Mouse (Mus musculus) limb, embryonic 11.5 days (tissue): ENCODE measurements around the gene Car4. TPM values are rescaled to one million over a fixed set of nuclear protein-coding genes. Genes with fewer than 3 reads are reported as not detected.

ENCODE experiments used
- ATAC-seq: fragments of 200-750 bp; cut with Nextera tagmentation; 2 replicates; pipeline ENCODE4 v1.8.0; 2017; ENCODE audit warnings: low read depth; ENCODE audit not compliant: insufficient number of reproducible peaks, low FRiP score, low TSS enrichment
- DNase-seq: peaks from one replicate; pipeline ENCODE4 v3.0.0-alpha.2; 2015; ENCODE audit warnings: low spot score
- H3K27ac ChIP-seq: fragments of 300-500 bp; sonication (generic); replicated peaks from 2 replicates; pipeline ENCODE4 v1.5.1; 2014; ENCODE audit warnings: low read depth, mild to moderate bottlenecking, low read length
- H3K27me3 ChIP-seq: fragments of 300-500 bp; sonication (generic); 2 replicates; pipeline ENCODE4 v1.6.1; 2014; ENCODE audit warnings: mild to moderate bottlenecking, low read length, mixed read lengths; ENCODE audit not compliant: control insufficient read depth, insufficient read depth
- H3K36me3 ChIP-seq: fragments of 300-500 bp; sonication (generic); 2 replicates; pipeline ENCODE4 v1.6.1; 2014; ENCODE audit warnings: mild to moderate bottlenecking, low read length, moderate library complexity, mixed read lengths; ENCODE audit not compliant: control insufficient read depth, insufficient read depth
- H3K4me1 ChIP-seq: fragments of 300-500 bp; sonication (generic); 2 replicates; pipeline ENCODE4 v1.6.1; 2014; ENCODE audit warnings: low read length, mixed read lengths; ENCODE audit not compliant: control insufficient read depth, insufficient read depth
- H3K4me2 ChIP-seq: fragments of 300-500 bp; sonication (generic); 2 replicates; pipeline ENCODE4 v1.6.1; 2014; ENCODE audit warnings: low read depth, mild to moderate bottlenecking, moderate library complexity; ENCODE audit not compliant: severe bottlenecking
- H3K4me3 ChIP-seq: fragments of 300-500 bp; sonication (generic); 2 replicates; pipeline ENCODE4 v1.5.1; 2014; ENCODE audit warnings: low read depth, low read length
- H3K9ac ChIP-seq: fragments of 300-500 bp; sonication (generic); 2 replicates; pipeline ENCODE4 v1.6.1; 2014; ENCODE audit warnings: mild to moderate bottlenecking, low read length
- H3K9me3 ChIP-seq: fragments of 300-500 bp; sonication (generic); 2 replicates; pipeline ENCODE4 v1.6.1; 2016; ENCODE audit warnings: low read length; ENCODE audit not compliant: control insufficient read depth
- WGBS: fragments of 180-500 bp; shearing (Covaris S2); extraction: QIAGEN DNeasy Blood & Tissue Kit; methylation state at CpG from one replicate; pipeline ENCODE4 v1.1.7; 2014; 5-methylcytosine and 5-hydroxymethylcytosine counted together
- polyA plus RNA-seq: library from polyadenylated mRNA; unstranded; fragments of >200 nt; fragmentation: Nextera tagmentation; extraction: Ambion mirVana; gene quantifications from 2 replicates; pipeline ENCODE4 v1.2.1, GENCODE M21; 2014

Car4 gene
- 0.17 TPM in 1 of 2 replicates, not detected in the other for polyA plus RNA-seq

DNA sequence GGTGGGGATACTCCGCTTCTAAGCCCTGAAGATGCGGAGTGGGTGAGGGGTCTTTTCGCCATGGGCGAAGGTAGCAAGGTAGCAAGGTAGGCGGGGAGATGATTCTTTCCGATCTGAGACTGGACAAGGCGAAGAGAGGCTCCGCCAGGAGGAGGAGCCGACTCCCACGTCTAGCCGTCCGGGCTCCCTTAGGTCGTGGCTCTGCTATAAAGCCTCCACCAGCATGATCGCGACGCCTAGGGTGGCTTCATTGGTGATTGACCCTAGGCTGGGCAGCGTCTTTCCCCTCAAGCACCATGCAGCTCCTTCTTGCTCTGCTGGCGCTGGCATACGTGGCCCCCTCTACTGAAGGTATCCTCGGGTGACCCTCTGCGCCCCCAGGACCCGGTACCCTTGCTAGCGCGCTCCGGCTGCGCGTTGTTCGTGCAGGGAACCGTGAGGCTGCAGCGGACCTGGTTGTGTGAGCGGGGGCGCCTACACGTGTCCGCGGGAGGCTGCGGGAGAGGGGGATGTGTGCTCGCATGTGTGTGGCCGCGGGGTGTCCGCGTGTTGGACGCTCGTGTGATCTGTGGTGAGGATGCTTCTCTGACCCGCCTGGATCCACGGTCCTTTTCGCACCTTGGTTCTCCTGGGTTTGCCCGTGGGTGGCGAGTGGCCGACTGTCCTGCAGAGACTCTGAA is at the start of gene Car4:
Gene Car4, plus strand, starts transcription at position 196 of the 680 bp plus-strand sequence.
- peak; percentile 44 for DNase-seq
- no peak for ATAC-seq
- Histone ChIP-seq H3K9me3 (no peaks in the 10 kb centered on the region), H3K4me1 (0 out of 2 replicates have a peak, but pooled peaks cover 5% of the 10 kb centered on the region), H3K27me3 (peaks cover 32% of the 10 kb centered on the region), H3K4me3 (peak within 1 kb of the TSS; percentile 14), H3K27ac (no peak within 1 kb of the TSS), H3K4me2 (peak within 1 kb of the TSS; percentile 39), H3K9ac (no peak within 1 kb of the TSS), H3K36me3 (no peaks in the 10 kb centered on the region)
- WGBS, result 1% methylated on average over 49 of the region's 49 CpGs

DNA sequence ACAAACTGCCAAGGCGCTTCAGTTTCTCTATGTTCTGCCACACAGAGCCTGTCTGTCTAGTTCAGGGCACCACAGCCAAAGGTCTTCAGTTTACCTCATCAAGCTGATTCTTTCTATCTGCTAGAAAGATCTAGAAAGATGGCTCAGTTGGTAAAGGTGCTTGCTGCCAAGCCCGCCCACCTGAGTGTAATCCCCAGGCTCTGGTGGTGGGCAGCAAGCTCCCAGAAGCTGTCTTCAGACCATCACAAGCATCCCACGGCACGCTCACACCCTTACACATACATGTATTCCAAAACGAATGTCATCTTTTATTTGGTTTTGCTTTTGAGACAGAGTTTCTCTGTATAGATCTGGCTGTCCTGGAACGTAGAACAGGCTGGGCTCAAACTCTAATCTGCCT is 49.1 kb upstream of the Car4 start:
- no peak overlapping the region for H3K4me3 ChIP-seq
- no peaks in the 10 kb centered on the region for H3K4me1 ChIP-seq
- 93% methylated on average over 6 of the region's 6 CpGs for WGBS
- no peak overlapping the region for H3K9ac ChIP-seq
- H3K27ac ChIP-seq, result no peak overlapping the region
- H3K27me3 ChIP-seq, result no peaks in the 10 kb centered on the region
- ATAC-seq (no peak), DNase-seq (no peak)
- no peaks in the 10 kb centered on the region for H3K9me3 ChIP-seq
- H3K4me2 ChIP-seq, result no peak overlapping the region
- peaks cover 27% of the 10 kb centered on the region for H3K36me3 ChIP-seq

DNA sequence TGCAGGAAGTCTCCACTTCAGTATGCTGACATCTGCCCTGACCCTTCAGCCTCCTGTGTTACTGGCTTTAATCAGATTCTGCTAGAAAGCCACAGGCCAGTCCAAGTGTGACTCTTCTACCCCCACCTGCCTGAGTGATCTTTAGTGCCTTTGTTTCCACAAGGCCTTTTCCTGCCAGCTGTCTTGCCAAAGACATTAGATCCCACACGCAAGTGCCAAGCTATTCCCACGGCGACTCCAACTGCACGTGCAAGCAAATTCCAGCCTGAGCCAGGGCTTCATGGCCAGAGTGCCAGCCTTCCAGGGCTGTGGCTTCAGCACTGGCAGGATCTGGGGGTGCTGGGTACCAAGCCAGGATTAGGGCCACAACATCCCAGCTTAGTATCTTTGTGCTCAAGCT is 47.2 kb upstream of the Car4 start:
- no peaks in the 10 kb centered on the region for H3K27me3 ChIP-seq
- H3K4me3 ChIP-seq, result no peak overlapping the region
- no peak overlapping the region for H3K9ac ChIP-seq
- no peak overlapping the region for H3K4me2 ChIP-seq
- H3K27ac ChIP-seq, result no peak overlapping the region
- ATAC-seq, result no peak
- H3K36me3 ChIP-seq, result peaks cover 27% of the 10 kb centered on the region
- H3K4me1 ChIP-seq, result no peaks in the 10 kb centered on the region
- no peak for DNase-seq
- no peaks in the 10 kb centered on the region for H3K9me3 ChIP-seq
- 93% methylated on average over 4 of the region's 4 CpGs for WGBS

DNA sequence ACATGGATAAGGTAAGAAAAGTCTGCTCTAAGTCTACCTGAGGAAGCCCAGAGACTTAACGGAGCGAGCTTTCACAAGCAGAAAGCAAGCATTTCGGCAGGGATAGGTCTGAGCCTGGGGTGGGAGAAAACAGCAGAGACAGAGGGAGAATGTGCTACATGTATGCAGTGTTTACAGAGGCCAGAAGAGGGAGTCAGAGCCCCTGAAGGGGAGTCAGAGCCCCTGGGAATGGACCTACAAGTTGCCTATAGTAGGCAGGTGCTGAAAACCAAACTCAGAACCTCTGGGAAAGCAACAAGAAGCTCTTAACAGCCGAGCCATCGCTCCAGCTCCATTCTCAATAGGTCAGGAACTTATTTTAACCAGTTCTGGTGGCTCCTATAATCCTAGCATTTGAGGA is 42.9 kb upstream of the Car4 start:
- ATAC-seq (no peak), DNase-seq (no peak)
- H3K4me1 ChIP-seq, result no peaks in the 10 kb centered on the region
- no peaks in the 10 kb centered on the region for H3K9me3 ChIP-seq
- 81% methylated on average over 5 of the region's 5 CpGs for WGBS
- no peak overlapping the region for H3K4me2 ChIP-seq
- no peak overlapping the region for H3K27ac ChIP-seq
- H3K36me3 ChIP-seq, result peaks cover 12% of the 10 kb centered on the region; the same call in 1 of the 2 replicates
- H3K4me3 ChIP-seq, result no peak overlapping the region
- no peaks in the 10 kb centered on the region for H3K27me3 ChIP-seq
- no peak overlapping the region for H3K9ac ChIP-seq

DNA sequence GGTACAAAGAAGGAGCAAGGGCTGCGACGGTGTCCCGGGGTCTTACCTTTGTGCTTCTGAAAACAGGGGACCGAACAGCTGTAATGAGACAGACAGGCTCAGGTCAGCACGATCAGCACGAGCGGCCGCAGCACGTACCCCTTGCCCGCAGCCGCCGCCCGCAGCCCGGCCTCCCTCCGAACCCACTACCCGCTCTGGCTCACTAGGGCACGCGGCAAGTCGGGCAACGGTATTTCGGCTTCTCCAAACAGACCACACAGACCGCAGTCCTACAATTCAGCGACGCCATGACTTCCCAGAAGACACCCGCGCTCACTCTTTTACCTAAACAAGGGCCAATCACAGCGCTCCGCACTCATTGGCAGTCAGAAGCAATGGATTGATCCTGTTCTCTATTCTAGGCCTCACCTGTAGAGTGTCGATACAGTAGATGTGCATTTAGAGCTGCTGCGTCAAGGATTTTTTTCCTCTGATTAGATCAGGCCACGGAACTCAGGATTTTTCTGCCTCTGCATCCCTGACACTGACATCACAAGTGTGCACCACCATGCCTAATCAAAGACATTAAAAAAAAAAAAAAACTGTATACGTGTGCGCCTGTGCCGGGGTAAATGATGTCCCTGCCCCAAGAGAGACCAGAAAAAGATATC is 41.4 kb upstream of the Car4 start, which contains the start of gene Znhit3:
Gene Znhit3, minus strand, starts transcription at position 314 of the 650 bp plus-strand sequence.
- no peak within 1 kb of the TSS for H3K27ac ChIP-seq
- H3K36me3 ChIP-seq, result peaks cover 7% of the 10 kb centered on the region; the same call in 1 of the 2 replicates
- no peaks in the 10 kb centered on the region for H3K27me3 ChIP-seq
- peak within 1 kb of the TSS; percentile 69 for H3K9ac ChIP-seq
- DNase-seq, result peak; percentile 82
- no peaks in the 10 kb centered on the region for H3K4me1 ChIP-seq
- H3K9me3 ChIP-seq, result no peaks in the 10 kb centered on the region
- peak within 1 kb of the TSS; percentile 86 for H3K4me3 ChIP-seq
- WGBS, result 3% methylated on average over 32 of the region's 34 CpGs
- peak within 1 kb of the TSS; percentile 46 for H3K4me2 ChIP-seq
- peak; percentile 80; the same call in 1 of the 2 replicates for ATAC-seq

DNA sequence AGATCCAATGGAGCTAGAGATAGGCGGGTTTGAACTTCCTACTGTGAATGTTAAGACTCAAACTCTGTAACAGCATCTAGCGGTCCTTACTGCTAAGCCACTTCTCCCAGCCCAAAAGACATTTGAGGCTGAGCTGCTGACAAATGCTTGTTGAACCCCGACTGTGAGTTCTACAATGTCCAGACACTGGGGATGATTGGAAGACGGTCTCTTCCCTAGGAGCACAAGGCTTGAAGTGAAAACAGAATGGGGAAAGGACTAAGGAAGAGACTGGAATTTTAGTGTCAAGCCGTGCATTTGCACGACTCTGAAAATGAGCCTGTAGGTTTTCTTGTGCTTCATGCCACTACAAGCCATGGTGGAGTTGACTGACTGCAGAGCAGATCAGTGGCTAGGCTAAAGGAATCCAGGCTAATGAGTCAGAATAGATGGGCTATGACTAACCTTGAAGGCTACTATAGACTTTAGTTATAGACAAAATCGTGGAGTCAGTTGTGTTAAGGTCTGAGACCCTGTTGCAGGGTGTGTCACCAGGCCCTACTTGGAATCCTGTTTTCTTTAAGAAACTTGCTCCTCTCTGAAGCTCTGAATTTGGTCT is 40.8 kb upstream of the Car4 start:
- Histone ChIP-seq H3K9ac (peak overlapping the region; percentile 45; the same call in 1 of the 2 replicates), H3K27ac (no peak overlapping the region), H3K4me1 (no peaks in the 10 kb centered on the region), H3K9me3 (no peaks in the 10 kb centered on the region), H3K36me3 (peaks cover 3% of the 10 kb centered on the region; the same call in 1 of the 2 replicates), H3K4me3 (peak overlapping the region; percentile 86), H3K4me2 (peak overlapping the region; percentile 42), H3K27me3 (no peaks in the 10 kb centered on the region)
- DNase-seq, result no peak
- WGBS, result 64% methylated on average over 7 of the region's 7 CpGs
- ATAC-seq, result no peak

DNA sequence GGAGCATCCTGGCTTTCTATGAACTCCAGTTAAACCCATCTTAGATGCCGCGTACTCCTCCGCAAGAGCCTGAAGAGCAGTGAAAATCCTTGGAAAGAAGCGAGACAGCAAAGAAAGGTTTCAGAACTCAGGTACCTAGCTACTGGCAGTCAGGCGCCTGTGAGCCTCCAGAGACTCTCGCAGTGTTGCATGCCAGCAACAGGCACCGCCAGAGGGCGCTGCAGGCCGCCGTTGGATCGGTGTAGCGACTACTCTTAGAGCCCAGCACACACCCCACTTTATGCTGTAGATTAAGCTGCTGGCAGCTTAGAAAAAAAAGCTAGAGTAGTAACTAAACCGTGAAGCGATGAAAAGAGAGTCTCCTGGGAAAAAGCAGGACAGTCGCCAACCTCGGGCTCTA is 39.2 kb upstream of the Car4 start:
- ATAC-seq (no peak), DNase-seq (peak; percentile 94)
- Histone ChIP-seq H3K9me3 (no peaks in the 10 kb centered on the region), H3K27ac (no peak overlapping the region), H3K9ac (no peak overlapping the region), H3K4me1 (no peaks in the 10 kb centered on the region), H3K4me3 (no peak overlapping the region), H3K36me3 (no peaks in the 10 kb centered on the region), H3K27me3 (no peaks in the 10 kb centered on the region), H3K4me2 (peak overlapping the region; percentile 15)
- WGBS, result 6% methylated on average over 16 of the region's 16 CpGs

DNA sequence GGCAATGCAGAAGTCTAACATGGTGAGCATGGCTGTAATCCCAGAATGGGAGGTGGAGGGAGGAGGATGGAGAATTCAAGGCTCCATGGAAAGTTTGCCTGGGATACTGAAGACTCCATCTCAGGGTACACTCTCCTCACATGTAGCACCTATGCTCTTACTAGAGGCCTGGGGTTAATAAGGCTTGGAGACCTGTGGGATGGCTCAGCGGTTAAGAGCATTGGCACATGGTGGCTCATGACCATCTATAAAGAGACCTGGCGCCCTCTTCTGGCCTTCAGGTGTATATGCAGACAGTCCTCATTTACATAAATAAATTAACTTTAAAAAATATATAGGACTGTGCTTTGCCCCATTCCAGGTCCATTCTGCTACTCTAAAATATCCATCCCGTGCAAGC is 38.3 kb upstream of the Car4 start:
- Histone ChIP-seq H3K9me3 (no peaks in the 10 kb centered on the region), H3K9ac (no peak overlapping the region), H3K4me3 (no peak overlapping the region), H3K4me1 (no peaks in the 10 kb centered on the region), H3K27me3 (no peaks in the 10 kb centered on the region), H3K27ac (no peak overlapping the region), H3K36me3 (no peaks in the 10 kb centered on the region), H3K4me2 (no peak overlapping the region)
- peak; percentile 37 for DNase-seq
- no peak for ATAC-seq
- 41% methylated on average over 3 of the region's 3 CpGs for WGBS
